Mouse (Mus musculus): Measurements from ENCODE around the gene Gm9049. TPM values are rescaled to one million over a fixed set of nuclear protein-coding genes. Genes with fewer than 3 reads are reported as not detected.
"Not testable (repeated sequence)": the region's sequence is repeated elsewhere in the genome, so short reads cannot be mapped to it uniquely, and the experiment has no call there.

Gene Gm9049
- not detected for total RNA-seq (2021)
- long read RNA-seq, experiment 1, result 0 reads
- long read RNA-seq, experiment 2, result 0 reads

GRCm38 (mm10) chr10:118354005-118354404 lies at the start of gene Gm9049:
TSS of gene Gm9049 (minus strand) at chr10:118354105.
- DNase-seq (ENCODE audit: low spot score in 2 of 2), result not testable (repeated sequence)

GRCm38 (mm10) chr10:118399917-118400316 lies 46.0 kb upstream of the Gm9049 start:
- peak in 1 of 2 experiments; percentile 1 for DNase-seq (ENCODE audit: low spot score in 2 of 2)

GRCm38 (mm10) chr10:118370443-118370842 lies 16.5 kb upstream of the Gm9049 start:
- DNase-seq (ENCODE audit: low spot score in 2 of 2), result peak; percentile 82 to 94

- DNase-seq (ENCODE audit: low spot score in 2 of 2), result no peak
Measured at GRCm38 (mm10) chr10:118369518-118369917, 15.6 kb upstream of the Gm9049 start.

GRCm38 (mm10) chr10:118348579-118348978 lies 5.3 kb downstream of the Gm9049 start, which contains the start of gene Gm9048:
TSS of gene Gm9048 (minus strand) at chr10:118348679.
- not testable (repeated sequence) for DNase-seq (ENCODE audit: low spot score in 2 of 2)

- not testable (repeated sequence) for DNase-seq (ENCODE audit: low spot score in 2 of 2)
Measured at GRCm38 (mm10) chr10:118343155-118343554, 10.8 kb downstream of the Gm9049 start, which contains the start of gene Gm9046. TSS of gene Gm9046 (minus strand) at chr10:118343255.

GRCm38 (mm10) chr10:118337731-118338130 lies 16.2 kb downstream of the Gm9049 start, which contains the start of gene Gm9045:
TSS of gene Gm9045 (minus strand) at chr10:118337831.
- not testable (repeated sequence) for DNase-seq (ENCODE audit: low spot score in 2 of 2)

GRCm38 (mm10) chr10:118332308-118332707 lies 21.6 kb downstream of the Gm9049 start, which contains the start of gene Gm9044:
TSS of gene Gm9044 (minus strand) at chr10:118332408.
- not testable (repeated sequence) for DNase-seq (ENCODE audit: low spot score in 2 of 2)

- DNase-seq (ENCODE audit: low spot score in 2 of 2), result not testable (repeated sequence)
Measured at GRCm38 (mm10) chr10:118326869-118327268, 27.0 kb downstream of the Gm9049 start, which contains the start of gene Gm9040. TSS of gene Gm9040 (minus strand) at chr10:118326969.

GRCm38 (mm10) chr10:118319024-118319423 lies 34.9 kb downstream of the Gm9049 start:
- no peak for DNase-seq (ENCODE audit: low spot score in 2 of 2)

GRCm38 (mm10) chr10:118302133-118302532 lies 51.8 kb downstream of the Gm9049 start:
- not testable (repeated sequence) for DNase-seq (ENCODE audit: low spot score in 2 of 2)

Other genes starting within 250 kb of the Gm9049 start
- gene Mdm1, start 212.3 kb downstream of the Gm9049 start, total RNA-seq (2021), result 10 to 100 TPM; 11.0 to 13.1 TPM
- gene Il22, start 149.2 kb downstream of the Gm9049 start, total RNA-seq (2021), result not detected
- under 1 TPM; 0.69 to 0.91 TPM for gene Gm32717, start 113.3 kb downstream of the Gm9049 start, total RNA-seq (2021)
- gene Gm32802, start 95.4 kb downstream of the Gm9049 start, total RNA-seq (2021), result under 1 TPM; 0.69 to 0.91 TPM
- gene Iltifb, start 59.1 kb downstream of the Gm9049 start, total RNA-seq (2021), result not detected
- not detected for gene Gm9040, start 27.1 kb downstream of the Gm9049 start, total RNA-seq (2021)
- not detected for gene Gm9044, start 21.7 kb downstream of the Gm9049 start, total RNA-seq (2021)
- gene Gm9045, start 16.3 kb downstream of the Gm9049 start, total RNA-seq (2021), result not detected
- gene Gm9046, start 10.8 kb downstream of the Gm9049 start, total RNA-seq (2021), result not detected
- under 1 TPM in 1 of 2 experiments, not detected in 1; 0.21 TPM for gene Gm9048, start 5.4 kb downstream of the Gm9049 start, total RNA-seq (2021)
- gene Ifng, start 86.9 kb upstream of the Gm9049 start, total RNA-seq (2021), result not detected

Data from layer of hippocampus, postnatal 14 days (tissue).